Mouse (Mus musculus): ENCODE results near the gene Olfr557. TPM values are rescaled to one million over a fixed set of nuclear protein-coding genes. Genes with fewer than 3 reads are reported as not detected.

Gene Olfr557
- total RNA-seq, 1 experiment: not detected

Other genes starting within 250 kb of the Olfr557 start
- 0.22 and 0.63 TPM in 2 replicates for gene Olfr543, start 214.2 kb upstream of the Olfr557 start, total RNA-seq (2012; rRNA removed)
- 0.16 TPM in 1 of 2 replicates, not detected in the other for gene Olfr544, start 207.6 kb upstream of the Olfr557 start, total RNA-seq (2012; rRNA removed)
- gene Olfr545, start 196.3 kb upstream of the Olfr557 start, total RNA-seq (2012; rRNA removed): not detected in 2 replicates
- not detected in 2 replicates for gene Olfr547, start 161.2 kb upstream of the Olfr557 start, total RNA-seq (2012; rRNA removed)
- not detected in 2 replicates for gene Olfr548-ps1, start 155.0 kb upstream of the Olfr557 start, total RNA-seq (2012; rRNA removed)
- gene Olfr549, start 146.0 kb upstream of the Olfr557 start, total RNA-seq (2012; rRNA removed): not detected in 2 replicates
- 6.2 and 7.5 TPM in 2 replicates for gene Trim21, start 130.4 kb upstream of the Olfr557 start, total RNA-seq (2012; rRNA removed)
- not detected in 2 replicates for gene Olfr550, start 124.5 kb upstream of the Olfr557 start, total RNA-seq (2012; rRNA removed)
- not detected in 2 replicates for gene Olfr551, start 104.0 kb upstream of the Olfr557 start, total RNA-seq (2012; rRNA removed)
- not detected in 2 replicates for gene Olfr552, start 98.1 kb upstream of the Olfr557 start, total RNA-seq (2012; rRNA removed)
- gene Olfr553, start 77.7 kb upstream of the Olfr557 start, total RNA-seq (2012; rRNA removed): not detected in 2 replicates
- gene Olfr554, start 57.5 kb upstream of the Olfr557 start, total RNA-seq (2012; rRNA removed): not detected in 2 replicates
- not detected in 2 replicates for gene Olfr555, start 37.1 kb upstream of the Olfr557 start, total RNA-seq (2012; rRNA removed)
- not detected in 2 replicates for gene Olfr556, start 31.0 kb upstream of the Olfr557 start, total RNA-seq (2012; rRNA removed)
- gene Trim68, start 8.6 kb upstream of the Olfr557 start, total RNA-seq (2012; rRNA removed): 3.1 and 3.9 TPM in 2 replicates
- not detected in 2 replicates for gene Olfr558, start 6.3 kb downstream of the Olfr557 start, total RNA-seq (2012; rRNA removed)
- gene Olfr33, start 23.2 kb downstream of the Olfr557 start, total RNA-seq (2012; rRNA removed): not detected in 2 replicates
- not detected in 2 replicates for gene Olfr559, start 31.6 kb downstream of the Olfr557 start, total RNA-seq (2012; rRNA removed)
- not detected in 2 replicates for gene Olfr560, start 63.5 kb downstream of the Olfr557 start, total RNA-seq (2012; rRNA removed)
- gene Olfr78, start 63.6 kb downstream of the Olfr557 start, total RNA-seq (2012; rRNA removed): not detected in 2 replicates
- not detected in 2 replicates for gene Olfr561, start 75.3 kb downstream of the Olfr557 start, total RNA-seq (2012; rRNA removed)
- not detected in 2 replicates for gene Olfr564, start 107.6 kb downstream of the Olfr557 start, total RNA-seq (2012; rRNA removed)
- not detected in 2 replicates for gene Olfr566, start 162.9 kb downstream of the Olfr557 start, total RNA-seq (2012; rRNA removed)
- not detected in 2 replicates for gene Olfr568, start 181.2 kb downstream of the Olfr557 start, total RNA-seq (2012; rRNA removed)
- gene Olfr569, start 195.0 kb downstream of the Olfr557 start, total RNA-seq (2012; rRNA removed): not detected in 2 replicates
- gene Olfr570, start 198.7 kb downstream of the Olfr557 start, total RNA-seq (2012; rRNA removed): not detected in 2 replicates
- gene Olfr571, start 221.6 kb downstream of the Olfr557 start, total RNA-seq (2012; rRNA removed): not detected in 2 replicates
- not detected in 2 replicates for gene Olfr572, start 228.5 kb downstream of the Olfr557 start, total RNA-seq (2012; rRNA removed)
- not detected in 2 replicates for gene Olfr573-ps1, start 246.7 kb downstream of the Olfr557 start, total RNA-seq (2012; rRNA removed)

Measured in ES-E14 (cell line).